Mouse (Mus musculus): ENCODE data around the gene Prg2. TPM values are rescaled to one million over a fixed set of nuclear protein-coding genes. Genes with fewer than 3 reads are reported as not detected.

Prg2 gene
- polyA plus RNA-seq (2014; fragmentation: Nextera tagmentation; extraction: Ambion mirVana): not detected in 2 replicates

GRCm38 (mm10) chr2:84980188-84980587 lies at the start of gene Prg2:
TSS of gene Prg2 (plus strand) at chr2:84980461.
- Histone ChIP-seq H3K27me3 (ENCODE audit: control insufficient read depth, insufficient read depth, low read length) (no peaks in the 10 kb centered on the region), H3K4me3 (ENCODE audit: low read depth, low read length) (no peak within 1 kb of the TSS), H3K4me2 (ENCODE audit: low read depth, low read length) (no peak within 1 kb of the TSS), H3K4me1 (ENCODE audit: control insufficient read depth, insufficient read depth, low read length) (no peaks in the 10 kb centered on the region), H3K36me3 (ENCODE audit: control insufficient read depth, insufficient read depth, low read length) (no peaks in the 10 kb centered on the region), H3K27ac (ENCODE audit: low read depth, low read length) (no peak within 1 kb of the TSS), H3K9ac (replicated peaks; ENCODE audit: low read depth, low read length) (no peak within 1 kb of the TSS), H3K9me3 (ENCODE audit: control insufficient read depth, low read length) (no peaks in the 10 kb centered on the region)
- 81% methylated on average over 1 of the region's 1 CpGs for WGBS
- no peak for ATAC-seq (ENCODE audit: low read depth)

- WGBS: 81% methylated on average over 8 of the region's 8 CpGs
Observed at GRCm38 (mm10) chr2:84933992-84934648, 46.1 kb upstream of the Prg2 start.

GRCm38 (mm10) chr2:84934649-84935007 lies 45.6 kb upstream of the Prg2 start:
- 53% methylated on average over 4 of the region's 4 CpGs for WGBS
- ATAC-seq (ENCODE audit: low read depth): no peak

More at GRCm38 (mm10) chr2:84933992-84934648, 46.1 kb upstream of the Prg2 start:
- Histone ChIP-seq H3K36me3 (ENCODE audit: control insufficient read depth, insufficient read depth, low read length) (no peaks in the 10 kb centered on the region), H3K9ac (replicated peaks; ENCODE audit: low read depth, low read length) (no peak overlapping the region), H3K27ac (ENCODE audit: low read depth, low read length) (no peak overlapping the region), H3K4me2 (ENCODE audit: low read depth, low read length) (no peak overlapping the region), H3K27me3 (ENCODE audit: control insufficient read depth, insufficient read depth, low read length) (no peaks in the 10 kb centered on the region), H3K4me1 (ENCODE audit: control insufficient read depth, insufficient read depth, low read length) (no peaks in the 10 kb centered on the region), H3K4me3 (ENCODE audit: low read depth, low read length) (no peak overlapping the region), H3K9me3 (ENCODE audit: control insufficient read depth, low read length) (no peaks in the 10 kb centered on the region)
- ATAC-seq (ENCODE audit: low read depth): no peak

DNA sequence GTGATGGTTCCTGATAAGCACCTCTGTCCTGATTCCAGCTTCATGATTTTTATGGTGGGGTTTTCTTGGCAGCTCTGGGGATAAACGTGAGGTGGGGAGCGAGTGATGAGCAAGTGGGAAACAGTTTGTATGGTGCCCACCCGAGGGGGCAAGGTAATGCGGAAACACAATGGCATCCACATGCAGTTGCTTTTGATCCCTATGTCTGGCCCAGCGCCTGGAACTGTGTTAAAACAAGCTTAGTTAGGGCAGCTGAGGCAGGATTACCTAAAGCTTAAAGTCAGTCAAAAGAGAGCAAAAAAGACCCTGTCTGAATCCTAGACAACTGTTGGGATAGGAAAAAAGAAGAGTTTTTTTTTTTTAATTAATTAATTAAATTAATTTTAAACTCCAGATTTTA lies 45.2 kb upstream of the Prg2 start:
- ATAC-seq (ENCODE audit: low read depth): no peak
- Histone ChIP-seq H3K4me2 (ENCODE audit: low read depth, low read length) (no peak overlapping the region), H3K4me3 (ENCODE audit: low read depth, low read length) (no peak overlapping the region), H3K36me3 (ENCODE audit: control insufficient read depth, insufficient read depth, low read length) (no peaks in the 10 kb centered on the region), H3K27me3 (ENCODE audit: control insufficient read depth, insufficient read depth, low read length) (no peaks in the 10 kb centered on the region), H3K4me1 (ENCODE audit: control insufficient read depth, insufficient read depth, low read length) (no peaks in the 10 kb centered on the region), H3K9ac (replicated peaks; ENCODE audit: low read depth, low read length) (no peak overlapping the region), H3K9me3 (ENCODE audit: control insufficient read depth, low read length) (no peaks in the 10 kb centered on the region), H3K27ac (ENCODE audit: low read depth, low read length) (no peak overlapping the region)
- WGBS: 77% methylated on average over 5 of the region's 5 CpGs

More at GRCm38 (mm10) chr2:84934649-84935007, 45.6 kb upstream of the Prg2 start:
- Histone ChIP-seq H3K4me2 (ENCODE audit: low read depth, low read length) (no peak overlapping the region), H3K4me3 (ENCODE audit: low read depth, low read length) (no peak overlapping the region), H3K27me3 (ENCODE audit: control insufficient read depth, insufficient read depth, low read length) (no peaks in the 10 kb centered on the region), H3K27ac (ENCODE audit: low read depth, low read length) (no peak overlapping the region), H3K9me3 (ENCODE audit: control insufficient read depth, low read length) (no peaks in the 10 kb centered on the region), H3K9ac (replicated peaks; ENCODE audit: low read depth, low read length) (no peak overlapping the region), H3K36me3 (ENCODE audit: control insufficient read depth, insufficient read depth, low read length) (no peaks in the 10 kb centered on the region), H3K4me1 (ENCODE audit: control insufficient read depth, insufficient read depth, low read length) (no peaks in the 10 kb centered on the region)

- ATAC-seq (ENCODE audit: low read depth): peak; percentile 85
- Histone ChIP-seq H3K27me3 (ENCODE audit: control insufficient read depth, insufficient read depth, low read length) (no peaks in the 10 kb centered on the region), H3K27ac (ENCODE audit: low read depth, low read length) (no peak within 1 kb of the TSS), H3K4me3 (ENCODE audit: low read depth, low read length) (peak within 1 kb of the TSS; percentile 15), H3K36me3 (ENCODE audit: control insufficient read depth, insufficient read depth, low read length) (no peaks in the 10 kb centered on the region), H3K4me1 (ENCODE audit: control insufficient read depth, insufficient read depth, low read length) (no peaks in the 10 kb centered on the region), H3K9ac (replicated peaks; ENCODE audit: low read depth, low read length) (no peak within 1 kb of the TSS), H3K9me3 (ENCODE audit: control insufficient read depth, low read length) (no peaks in the 10 kb centered on the region), H3K4me2 (ENCODE audit: low read depth, low read length) (peak within 1 kb of the TSS; percentile 32; the same call in 1 of the 2 replicates)
- 28% methylated on average over 37 of the region's 38 CpGs for WGBS
Observed at GRCm38 (mm10) chr2:84936474-84937429, 43.5 kb upstream of the Prg2 start, which contains the start of gene Slc43a3. TSS of gene Slc43a3 (plus strand) at chr2:84936579.

DNA sequence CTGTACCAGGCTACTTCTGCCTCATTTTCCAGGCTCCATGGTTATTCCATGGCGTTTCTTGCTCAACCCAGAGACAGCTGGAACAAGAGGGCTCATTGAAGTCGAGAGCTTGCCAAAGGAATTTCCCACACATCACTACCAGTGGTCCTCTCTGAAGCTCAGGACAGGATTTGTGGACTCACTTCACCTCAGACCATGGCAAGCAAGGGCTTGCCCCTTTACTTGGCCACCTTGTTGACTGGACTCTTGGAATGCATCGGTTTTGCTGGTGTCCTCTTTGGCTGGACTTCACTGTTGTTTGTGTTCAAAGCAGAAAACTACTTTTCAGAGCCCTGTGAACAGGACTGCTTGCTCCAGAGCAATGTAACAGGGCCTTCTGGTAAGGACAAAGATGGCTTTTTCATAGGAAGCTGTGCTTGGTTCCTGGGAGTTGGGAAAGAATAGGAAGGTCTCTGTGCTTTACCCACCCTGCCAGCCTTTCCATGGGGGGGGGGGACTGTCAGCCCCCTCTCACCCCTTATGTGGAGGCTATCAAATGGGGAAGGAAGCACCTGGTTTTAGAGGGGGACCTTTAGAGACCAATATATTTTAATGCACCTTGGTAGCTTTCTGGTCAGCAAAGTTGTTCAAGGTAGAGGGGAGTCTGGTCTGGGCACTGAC lies 42.6 kb upstream of the Prg2 start:
- H3K27me3 ChIP-seq (ENCODE audit: control insufficient read depth, insufficient read depth, low read length): no peaks in the 10 kb centered on the region
- H3K9me3 ChIP-seq (ENCODE audit: control insufficient read depth, low read length): no peaks in the 10 kb centered on the region
- H3K27ac ChIP-seq (ENCODE audit: low read depth, low read length): no peak overlapping the region
- H3K36me3 ChIP-seq (ENCODE audit: control insufficient read depth, insufficient read depth, low read length): no peaks in the 10 kb centered on the region
- peak overlapping the region; percentile 26; the same call in 1 of the 2 replicates for H3K4me2 ChIP-seq (ENCODE audit: low read depth, low read length)
- no peak for ATAC-seq (ENCODE audit: low read depth)
- 75% methylated on average over 3 of the region's 3 CpGs for WGBS
- no peak overlapping the region for H3K4me3 ChIP-seq (ENCODE audit: low read depth, low read length)
- no peaks in the 10 kb centered on the region for H3K4me1 ChIP-seq (ENCODE audit: control insufficient read depth, insufficient read depth, low read length)
- no peak overlapping the region for H3K9ac ChIP-seq (replicated peaks; ENCODE audit: low read depth, low read length)

- Histone ChIP-seq H3K4me3 (ENCODE audit: low read depth, low read length) (no peak overlapping the region), H3K4me1 (ENCODE audit: control insufficient read depth, insufficient read depth, low read length) (no peaks in the 10 kb centered on the region), H3K36me3 (ENCODE audit: control insufficient read depth, insufficient read depth, low read length) (no peaks in the 10 kb centered on the region), H3K27ac (ENCODE audit: low read depth, low read length) (no peak overlapping the region), H3K9me3 (ENCODE audit: control insufficient read depth, low read length) (no peaks in the 10 kb centered on the region), H3K4me2 (ENCODE audit: low read depth, low read length) (no peak overlapping the region), H3K9ac (replicated peaks; ENCODE audit: low read depth, low read length) (no peak overlapping the region), H3K27me3 (ENCODE audit: control insufficient read depth, insufficient read depth, low read length) (no peaks in the 10 kb centered on the region)
- ATAC-seq (ENCODE audit: low read depth): no peak
- WGBS: 82% methylated on average over 5 of the region's 5 CpGs
Observed at GRCm38 (mm10) chr2:84938249-84938946, 41.9 kb upstream of the Prg2 start.

- no peak for ATAC-seq (ENCODE audit: low read depth)
- WGBS: 92% methylated on average over 3 of the region's 3 CpGs
Observed at GRCm38 (mm10) chr2:84939306-84939705, 41.0 kb upstream of the Prg2 start.

More at GRCm38 (mm10) chr2:84939306-84939705, 41.0 kb upstream of the Prg2 start:
- Histone ChIP-seq H3K36me3 (ENCODE audit: control insufficient read depth, insufficient read depth, low read length) (no peaks in the 10 kb centered on the region), H3K4me3 (ENCODE audit: low read depth, low read length) (no peak overlapping the region), H3K9me3 (ENCODE audit: control insufficient read depth, low read length) (no peaks in the 10 kb centered on the region), H3K4me2 (ENCODE audit: low read depth, low read length) (no peak overlapping the region), H3K4me1 (ENCODE audit: control insufficient read depth, insufficient read depth, low read length) (no peaks in the 10 kb centered on the region), H3K27me3 (ENCODE audit: control insufficient read depth, insufficient read depth, low read length) (no peaks in the 10 kb centered on the region), H3K9ac (replicated peaks; ENCODE audit: low read depth, low read length) (no peak overlapping the region), H3K27ac (ENCODE audit: low read depth, low read length) (no peak overlapping the region)
